Mouse (Mus musculus): ENCODE measurements at regions not wholly inside any gene's neighbourhood (a gene's known extent, or its start where the extent isn't known, plus 50 kb on each side); places are given as distances from the start of the nearest gene placed in this dataset.

DNA sequence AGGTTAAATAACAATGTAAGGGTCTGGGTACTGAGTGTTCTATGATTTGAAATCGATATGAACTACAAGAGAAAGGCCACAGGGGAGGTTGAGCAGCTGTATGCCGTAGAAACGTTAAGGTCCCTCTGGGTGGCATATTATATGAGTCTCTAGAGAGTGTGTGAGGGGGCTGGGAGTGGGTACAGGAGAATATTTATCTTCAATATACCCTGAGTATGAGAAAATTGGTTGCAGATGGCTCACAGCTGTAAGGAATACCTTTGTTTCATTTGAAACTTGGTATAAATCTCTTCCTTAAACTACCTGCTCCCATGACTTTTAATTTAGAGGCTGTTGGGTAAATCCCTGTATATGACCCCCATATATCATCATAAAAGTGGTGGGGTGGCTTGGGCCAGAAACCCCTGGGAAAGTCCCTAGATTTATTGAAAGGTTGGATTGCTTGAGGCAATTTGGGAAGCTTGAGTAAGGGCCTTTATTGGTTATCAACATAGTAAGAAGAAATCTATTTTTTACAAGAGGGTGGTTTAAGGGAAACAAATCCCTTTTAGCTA is 128.7 kb upstream of the Prkg2 start:
- no peak for DNase-seq

DNA sequence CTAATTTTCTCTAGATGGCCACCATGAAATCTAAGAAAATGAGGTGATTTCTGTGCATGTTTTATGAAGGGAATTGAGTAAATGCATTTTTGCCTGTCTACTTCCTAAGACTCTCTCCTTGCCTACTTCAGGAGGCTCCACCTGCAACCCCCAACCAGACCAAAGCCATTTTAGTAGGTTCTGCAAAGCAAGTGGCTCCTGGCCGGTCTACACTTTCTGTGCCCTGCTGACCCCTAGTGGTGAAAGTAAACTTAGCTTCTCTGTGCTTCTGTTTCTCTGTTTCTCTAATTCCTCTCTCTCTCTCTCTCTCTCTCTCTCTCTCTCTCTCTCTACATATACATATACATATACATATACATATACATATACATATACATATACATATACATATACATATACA is 120.8 kb upstream of the Prkg2 start:
- DNase-seq: peak; percentile 46 to 62

DNA sequence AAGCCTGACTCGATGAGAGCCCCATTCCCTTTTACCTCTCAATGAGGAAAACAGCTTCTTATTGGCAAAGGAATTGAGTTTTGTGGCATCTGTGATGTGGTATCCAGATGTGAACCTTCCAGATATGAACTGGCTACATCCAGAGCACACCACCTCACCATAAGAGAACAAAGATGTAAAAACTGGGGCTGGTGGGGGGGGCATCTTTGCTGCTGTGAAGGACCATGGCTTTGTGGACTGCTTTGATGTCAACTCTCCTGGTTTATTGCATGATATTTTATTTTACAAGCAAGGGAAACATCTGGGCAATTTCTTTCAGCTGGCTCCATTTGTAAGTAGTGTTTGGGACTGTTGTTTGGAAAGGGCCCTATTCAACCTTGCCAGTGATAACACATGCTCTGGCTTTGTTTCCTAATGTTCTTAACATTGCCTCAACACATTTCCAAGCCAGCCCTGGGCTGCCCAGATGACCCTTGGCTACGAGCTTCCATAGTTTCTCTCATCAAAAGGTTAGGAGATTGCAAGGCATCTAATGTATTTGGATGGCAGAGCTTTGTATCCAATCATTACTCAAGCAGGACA is 116.2 kb upstream of the Prkg2 start:
- no peak for DNase-seq

DNA sequence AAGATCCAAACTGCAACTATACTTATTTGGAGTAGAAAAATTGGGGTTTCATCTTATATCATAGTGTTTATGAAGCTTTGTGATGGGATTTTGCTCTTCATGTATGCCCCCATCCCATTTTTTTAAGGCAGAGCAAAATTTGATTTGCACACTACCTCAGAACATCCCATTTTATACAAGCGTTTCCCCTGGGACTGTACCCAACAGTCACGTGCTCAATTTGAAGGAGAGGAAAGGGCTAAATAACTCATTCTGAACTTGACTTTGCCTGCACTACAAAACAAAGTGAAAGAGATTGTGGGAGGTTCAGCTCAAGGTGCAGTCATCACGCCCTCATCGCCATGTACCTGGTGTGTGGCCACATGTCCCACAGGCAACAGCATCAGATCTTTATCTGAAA is 115.1 kb upstream of the Prkg2 start:
- DNase-seq: no peak

DNA sequence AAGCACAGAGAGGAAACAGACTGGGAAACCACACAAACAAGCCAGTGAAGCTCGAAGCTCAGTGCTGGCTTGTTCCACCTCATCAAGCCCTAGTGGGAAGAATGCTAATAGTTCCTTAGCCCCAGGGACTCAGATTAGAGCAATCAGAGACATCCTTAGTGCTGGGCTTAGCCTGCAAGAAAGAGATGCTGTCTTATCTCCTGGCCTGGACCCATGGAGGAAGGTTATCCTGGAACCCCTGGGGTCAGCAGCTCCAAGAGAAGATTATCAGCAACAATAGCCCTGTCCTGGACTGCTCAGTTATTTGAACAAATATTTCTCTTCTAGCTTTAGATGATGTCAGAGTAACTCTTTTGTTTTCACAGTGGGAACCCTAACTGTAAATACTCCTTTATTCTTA is 112.8 kb upstream of the Prkg2 start:
- DNase-seq: no peak

DNA sequence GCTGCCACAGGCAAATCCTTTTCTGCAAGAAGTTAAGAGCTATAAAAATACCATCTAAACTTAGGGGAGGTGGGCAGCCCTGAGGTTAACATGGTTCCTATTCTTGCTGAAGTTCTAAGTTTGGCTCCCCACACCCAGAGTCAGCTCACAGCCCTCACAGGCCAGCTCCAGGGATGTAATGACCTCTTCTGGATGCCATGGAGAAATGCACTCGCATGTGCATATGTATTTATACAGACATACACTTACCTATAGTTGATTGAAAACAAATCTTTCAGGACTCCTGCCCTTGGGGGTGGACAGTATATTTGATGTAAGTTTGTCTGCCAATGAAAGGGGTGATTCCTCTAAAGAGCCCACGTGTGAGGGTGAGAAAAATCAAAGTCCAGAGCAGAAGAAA is 95.5 kb upstream of the Prkg2 start:
- DNase-seq: no peak

DNA sequence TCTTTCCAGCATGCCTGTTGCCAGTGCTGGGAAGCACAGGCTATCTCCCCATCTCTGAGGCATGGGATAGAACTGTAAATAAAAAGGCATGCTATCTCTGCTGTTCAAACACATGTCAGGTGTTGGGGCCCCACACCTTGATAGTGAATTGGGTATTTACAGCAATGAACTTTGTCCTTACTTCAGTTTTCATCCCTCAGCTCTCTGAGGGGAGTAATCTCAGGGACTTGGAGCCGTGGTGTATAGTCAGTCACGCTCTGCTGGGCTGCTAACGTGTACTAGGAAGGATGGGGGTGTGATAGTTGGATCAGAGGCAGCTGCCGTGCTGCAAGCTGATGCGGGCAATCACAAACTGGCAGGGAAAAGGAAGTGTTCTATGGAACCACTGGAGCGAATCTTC is 91.5 kb upstream of the Prkg2 start:
- DNase-seq: peak; percentile 13 to 26

DNA sequence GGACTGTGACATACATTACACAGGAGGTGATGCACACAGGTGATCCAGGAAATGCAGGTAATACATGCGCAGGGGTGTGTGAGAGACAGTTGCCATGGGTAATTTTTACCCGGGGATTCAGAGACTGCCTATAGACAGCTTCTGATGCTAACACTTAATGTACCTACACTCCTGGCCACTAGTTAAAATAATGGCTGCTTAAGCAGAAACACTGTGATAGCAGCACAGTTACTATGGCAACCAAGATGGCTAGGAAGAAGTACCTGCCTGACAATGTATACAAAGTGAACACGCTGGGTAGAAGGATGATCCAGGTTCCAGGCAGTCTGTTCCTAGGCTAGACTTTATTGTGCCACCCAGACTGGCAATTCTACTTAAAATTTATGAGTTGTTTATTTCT is 88.3 kb upstream of the Prkg2 start:
- no peak for DNase-seq

DNA sequence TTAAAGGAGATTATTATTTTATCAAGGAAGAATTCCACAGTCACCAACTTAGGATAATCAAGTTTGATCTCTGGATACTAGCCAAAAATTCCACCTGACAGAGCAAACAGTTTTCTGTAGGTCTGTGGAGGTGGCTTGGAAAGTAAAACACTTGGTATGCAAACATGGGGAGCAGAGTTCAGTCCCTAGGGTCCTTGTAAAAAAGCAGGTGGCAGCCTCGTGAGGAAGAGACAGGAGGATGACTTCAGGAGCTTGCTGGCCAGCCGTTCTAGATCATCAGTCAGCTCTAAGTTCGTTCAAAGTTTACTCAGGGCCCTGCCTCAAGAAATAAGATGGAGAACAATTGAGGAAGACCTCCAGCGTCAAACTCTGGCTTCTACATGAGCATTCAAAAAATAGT is 74.6 kb upstream of the Prkg2 start:
- no peak for DNase-seq

DNA sequence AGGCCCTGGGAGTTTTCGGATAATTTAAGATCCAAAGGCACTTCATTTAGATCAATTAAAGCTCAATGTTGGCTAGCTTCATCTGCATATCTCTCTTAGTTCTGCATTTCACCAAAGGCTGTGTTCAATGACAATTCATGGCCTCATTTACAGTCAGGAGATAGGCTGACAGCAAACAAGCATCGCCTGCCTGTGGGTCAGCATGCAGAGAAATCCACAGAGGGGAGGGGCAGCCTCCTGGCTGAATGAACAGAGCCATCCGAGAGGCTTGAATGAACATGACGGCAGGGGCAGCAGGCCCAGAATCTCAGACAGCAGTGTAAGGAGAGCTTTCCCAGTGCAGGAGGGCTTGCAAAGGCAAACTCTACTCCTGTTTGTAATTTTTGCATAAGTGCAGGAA is 74.1 kb upstream of the Prkg2 start:
- DNase-seq: peak; percentile 24 to 40

DNA sequence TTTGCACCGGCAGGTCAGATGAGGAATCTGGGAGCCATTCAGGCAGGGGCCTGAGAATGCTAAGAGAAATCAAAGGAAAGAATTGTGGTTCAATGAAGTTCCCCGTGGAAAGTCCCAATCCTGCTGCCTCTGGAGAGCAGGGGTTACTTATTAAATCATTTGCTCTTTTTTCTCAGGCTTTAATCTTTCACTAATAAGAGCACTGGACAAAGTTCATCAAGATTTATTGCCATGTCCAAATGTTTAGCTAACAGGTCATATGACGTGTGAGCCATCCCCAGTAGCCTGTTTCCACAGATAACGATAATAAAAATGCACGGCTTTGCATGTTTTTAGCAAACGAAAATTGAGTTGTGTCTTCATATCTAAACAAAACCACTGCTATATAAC is 62.6 kb upstream of the Prkg2 start:
- peak in 1 of 2 experiments; percentile 4 for DNase-seq

DNA sequence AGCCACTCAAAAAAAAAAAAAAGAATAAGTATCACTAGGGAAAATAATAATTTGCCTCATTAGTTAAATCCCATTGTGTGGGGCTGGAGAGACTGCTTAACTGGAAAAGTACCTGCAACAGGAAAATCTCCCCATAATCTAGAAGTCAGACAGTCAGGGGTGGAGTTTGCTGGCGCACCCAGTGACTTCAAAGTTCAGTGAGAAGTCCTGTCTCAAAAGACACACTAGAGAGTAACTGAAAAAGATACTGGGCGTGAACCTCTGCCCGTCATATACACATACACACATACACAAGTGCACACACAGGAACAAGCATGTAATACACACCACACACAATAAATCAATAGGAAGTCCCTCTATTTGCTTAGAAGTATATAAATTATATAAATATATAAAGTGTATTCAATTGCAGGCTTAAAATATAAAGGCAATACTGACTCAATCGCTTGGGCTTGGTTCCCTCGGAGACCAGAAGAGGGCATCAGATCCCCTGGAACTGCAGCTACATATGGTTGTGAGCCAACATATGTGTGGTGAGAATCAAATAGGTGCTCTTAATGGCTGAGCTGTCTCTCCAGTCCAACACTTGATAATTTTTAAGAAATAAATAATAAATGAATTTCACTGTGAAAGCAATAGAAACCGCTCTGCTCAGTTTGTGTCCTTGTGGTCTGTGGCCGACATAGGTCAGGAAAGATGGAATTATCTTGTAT is 62.0 kb upstream of the Prkg2 start:
- peak in 1 of 2 experiments; percentile 3 for DNase-seq
